Mouse (Mus musculus): Measurements from ENCODE around the gene Dupd1. TPM values are rescaled to one million over a fixed set of nuclear protein-coding genes. Genes with fewer than 3 reads are reported as not detected.

Gene Dupd1
- polyA plus RNA-seq, 1 experiment from 2014 or later, result not detected

GRCm38 (mm10) chr14:21669633-21670421 is 44.5 kb downstream of the Dupd1 start:
- Histone ChIP-seq H3K9ac (no peak overlapping the region), H3K4me2 (replicated peaks) (no peak overlapping the region), H3K27me3 (ENCODE audit: control insufficient read depth, insufficient read depth, low read length) (no peaks in the 10 kb centered on the region), H3K36me3 (replicated peaks; ENCODE audit: control insufficient read depth, insufficient read depth) (peaks cover 52% of the 10 kb centered on the region), H3K9me3 (ENCODE audit: control insufficient read depth, low read length) (no peaks in the 10 kb centered on the region), H3K4me1 (replicated peaks; ENCODE audit: control insufficient read depth, insufficient read depth, low read length) (no peaks in the 10 kb centered on the region), H3K27ac (no peak overlapping the region), H3K4me3 (replicated peaks; ENCODE audit: low read length) (no peak overlapping the region)
- 81% methylated on average over 11 of the region's 11 CpGs for WGBS
- no peak for DNase-seq (ENCODE audit: low spot score)
- peak; percentile 79 for ATAC-seq (ENCODE audit: low FRiP score)

GRCm38 (mm10) chr14:21669218-21669617 is 45.2 kb downstream of the Dupd1 start:
- no peak overlapping the region for H3K9ac ChIP-seq
- 89% methylated on average over 11 of the region's 11 CpGs for WGBS
- no peak for DNase-seq (ENCODE audit: low spot score)
- H3K4me3 ChIP-seq (replicated peaks; ENCODE audit: low read length), result no peak overlapping the region
- no peaks in the 10 kb centered on the region for H3K27me3 ChIP-seq (ENCODE audit: control insufficient read depth, insufficient read depth, low read length)
- peaks cover 58% of the 10 kb centered on the region for H3K36me3 ChIP-seq (replicated peaks; ENCODE audit: control insufficient read depth, insufficient read depth)
- no peaks in the 10 kb centered on the region for H3K9me3 ChIP-seq (ENCODE audit: control insufficient read depth, low read length)
- H3K4me2 ChIP-seq (replicated peaks), result no peak overlapping the region
- ATAC-seq (ENCODE audit: low FRiP score), result no peak
- no peaks in the 10 kb centered on the region for H3K4me1 ChIP-seq (replicated peaks; ENCODE audit: control insufficient read depth, insufficient read depth, low read length)
- 0 out of 2 replicates have a peak overlapping the region, but pooled peaks have one; percentile 9 for H3K27ac ChIP-seq

- Histone ChIP-seq H3K4me1 (replicated peaks; ENCODE audit: control insufficient read depth, insufficient read depth, low read length) (no peaks in the 10 kb centered on the region), H3K9me3 (ENCODE audit: control insufficient read depth, low read length) (no peaks in the 10 kb centered on the region), H3K9ac (no peak overlapping the region), H3K36me3 (replicated peaks; ENCODE audit: control insufficient read depth, insufficient read depth) (peaks cover 62% of the 10 kb centered on the region), H3K27ac (no peak overlapping the region), H3K4me3 (replicated peaks; ENCODE audit: low read length) (no peak overlapping the region), H3K4me2 (replicated peaks) (no peak overlapping the region), H3K27me3 (ENCODE audit: control insufficient read depth, insufficient read depth, low read length) (no peaks in the 10 kb centered on the region)
- 80% methylated on average over 8 of the region's 8 CpGs for WGBS
- no peak for ATAC-seq (ENCODE audit: low FRiP score)
- no peak for DNase-seq (ENCODE audit: low spot score)
Observed at GRCm38 (mm10) chr14:21662465-21663142, 51.8 kb downstream of the Dupd1 start.

- Histone ChIP-seq H3K27me3 (ENCODE audit: control insufficient read depth, insufficient read depth, low read length) (no peaks in the 10 kb centered on the region), H3K36me3 (replicated peaks; ENCODE audit: control insufficient read depth, insufficient read depth) (peaks cover 41% of the 10 kb centered on the region), H3K4me3 (replicated peaks; ENCODE audit: low read length) (no peak overlapping the region), H3K9ac (no peak overlapping the region), H3K4me1 (replicated peaks; ENCODE audit: control insufficient read depth, insufficient read depth, low read length) (no peaks in the 10 kb centered on the region), H3K27ac (no peak overlapping the region), H3K4me2 (replicated peaks) (no peak overlapping the region), H3K9me3 (ENCODE audit: control insufficient read depth, low read length) (no peaks in the 10 kb centered on the region)
- peak; percentile 75 for DNase-seq (ENCODE audit: low spot score)
- ATAC-seq (ENCODE audit: low FRiP score), result peak; percentile 77
- WGBS, result 25% methylated on average over 5 of the region's 5 CpGs
Observed at GRCm38 (mm10) chr14:21659652-21660051, 54.7 kb downstream of the Dupd1 start.

- Histone ChIP-seq H3K36me3 (replicated peaks; ENCODE audit: control insufficient read depth, insufficient read depth) (peaks cover 36% of the 10 kb centered on the region), H3K4me2 (replicated peaks) (no peak overlapping the region), H3K4me1 (replicated peaks; ENCODE audit: control insufficient read depth, insufficient read depth, low read length) (no peaks in the 10 kb centered on the region), H3K9ac (no peak overlapping the region), H3K4me3 (replicated peaks; ENCODE audit: low read length) (no peak overlapping the region), H3K27me3 (ENCODE audit: control insufficient read depth, insufficient read depth, low read length) (no peaks in the 10 kb centered on the region), H3K27ac (no peak overlapping the region), H3K9me3 (ENCODE audit: control insufficient read depth, low read length) (no peaks in the 10 kb centered on the region)
- DNase-seq (ENCODE audit: low spot score), result no peak
- ATAC-seq (ENCODE audit: low FRiP score), result peak; percentile 62; the same call in 1 of the 2 replicates
- WGBS, result 58% methylated on average over 13 of the region's 13 CpGs
Observed at GRCm38 (mm10) chr14:21659155-21659554, 55.2 kb downstream of the Dupd1 start.

GRCm38 (mm10) chr14:21653813-21654212 is 60.6 kb downstream of the Dupd1 start:
- no peaks in the 10 kb centered on the region for H3K9me3 ChIP-seq (ENCODE audit: control insufficient read depth, low read length)
- H3K27me3 ChIP-seq (ENCODE audit: control insufficient read depth, insufficient read depth, low read length), result no peaks in the 10 kb centered on the region
- H3K36me3 ChIP-seq (replicated peaks; ENCODE audit: control insufficient read depth, insufficient read depth), result peaks cover 8% of the 10 kb centered on the region; the same call in 1 of the 2 replicates
- ATAC-seq (ENCODE audit: low FRiP score) (no peak), DNase-seq (ENCODE audit: low spot score) (no peak)
- no peaks in the 10 kb centered on the region for H3K4me1 ChIP-seq (replicated peaks; ENCODE audit: control insufficient read depth, insufficient read depth, low read length)
- H3K9ac ChIP-seq, result no peak overlapping the region
- no peak overlapping the region for H3K27ac ChIP-seq
- no peak overlapping the region for H3K4me2 ChIP-seq (replicated peaks)
- H3K4me3 ChIP-seq (replicated peaks; ENCODE audit: low read length), result no peak overlapping the region
- 78% methylated on average over 2 of the region's 2 CpGs for WGBS

- H3K27me3 ChIP-seq (ENCODE audit: control insufficient read depth, insufficient read depth, low read length), result no peaks in the 10 kb centered on the region
- H3K4me2 ChIP-seq (replicated peaks), result no peak overlapping the region
- H3K4me1 ChIP-seq (replicated peaks; ENCODE audit: control insufficient read depth, insufficient read depth, low read length), result no peaks in the 10 kb centered on the region
- H3K4me3 ChIP-seq (replicated peaks; ENCODE audit: low read length), result no peak overlapping the region
- WGBS, result 80% methylated on average over 4 of the region's 4 CpGs
- H3K9me3 ChIP-seq (ENCODE audit: control insufficient read depth, low read length), result no peaks in the 10 kb centered on the region
- no peak overlapping the region for H3K9ac ChIP-seq
- H3K27ac ChIP-seq, result no peak overlapping the region
- ATAC-seq (ENCODE audit: low FRiP score) (no peak), DNase-seq (ENCODE audit: low spot score) (no peak)
- peaks cover 41% of the 10 kb centered on the region for H3K36me3 ChIP-seq (replicated peaks; ENCODE audit: control insufficient read depth, insufficient read depth)
Observed at GRCm38 (mm10) chr14:21640806-21641435, 73.5 kb downstream of the Dupd1 start.

GRCm38 (mm10) chr14:21636548-21636947 is 77.8 kb downstream of the Dupd1 start:
- Histone ChIP-seq H3K9ac (no peak overlapping the region), H3K27ac (no peak overlapping the region), H3K9me3 (ENCODE audit: control insufficient read depth, low read length) (no peaks in the 10 kb centered on the region), H3K27me3 (ENCODE audit: control insufficient read depth, insufficient read depth, low read length) (no peaks in the 10 kb centered on the region), H3K4me3 (replicated peaks; ENCODE audit: low read length) (no peak overlapping the region), H3K4me1 (replicated peaks; ENCODE audit: control insufficient read depth, insufficient read depth, low read length) (no peaks in the 10 kb centered on the region), H3K36me3 (replicated peaks; ENCODE audit: control insufficient read depth, insufficient read depth) (peaks cover 35% of the 10 kb centered on the region), H3K4me2 (replicated peaks) (no peak overlapping the region)
- WGBS, result 78% methylated on average over 6 of the region's 6 CpGs
- DNase-seq (ENCODE audit: low spot score), result no peak
- no peak for ATAC-seq (ENCODE audit: low FRiP score)

GRCm38 (mm10) chr14:21631665-21632200 is 82.6 kb downstream of the Dupd1 start:
- Histone ChIP-seq H3K27me3 (ENCODE audit: control insufficient read depth, insufficient read depth, low read length) (no peaks in the 10 kb centered on the region), H3K9me3 (ENCODE audit: control insufficient read depth, low read length) (no peaks in the 10 kb centered on the region), H3K9ac (no peak overlapping the region), H3K4me3 (replicated peaks; ENCODE audit: low read length) (no peak overlapping the region), H3K4me1 (replicated peaks; ENCODE audit: control insufficient read depth, insufficient read depth, low read length) (no peaks in the 10 kb centered on the region), H3K4me2 (replicated peaks) (no peak overlapping the region), H3K36me3 (replicated peaks; ENCODE audit: control insufficient read depth, insufficient read depth) (peaks cover 49% of the 10 kb centered on the region), H3K27ac (peak overlapping the region; percentile 40)
- DNase-seq (ENCODE audit: low spot score) (no peak), ATAC-seq (ENCODE audit: low FRiP score) (no peak)
- WGBS, result 62% methylated on average over 5 of the region's 5 CpGs

Measured in hindbrain, embryonic 14.5 days (tissue).